Mouse (Mus musculus): ENCODE data around the gene Srsf4.

DNA sequence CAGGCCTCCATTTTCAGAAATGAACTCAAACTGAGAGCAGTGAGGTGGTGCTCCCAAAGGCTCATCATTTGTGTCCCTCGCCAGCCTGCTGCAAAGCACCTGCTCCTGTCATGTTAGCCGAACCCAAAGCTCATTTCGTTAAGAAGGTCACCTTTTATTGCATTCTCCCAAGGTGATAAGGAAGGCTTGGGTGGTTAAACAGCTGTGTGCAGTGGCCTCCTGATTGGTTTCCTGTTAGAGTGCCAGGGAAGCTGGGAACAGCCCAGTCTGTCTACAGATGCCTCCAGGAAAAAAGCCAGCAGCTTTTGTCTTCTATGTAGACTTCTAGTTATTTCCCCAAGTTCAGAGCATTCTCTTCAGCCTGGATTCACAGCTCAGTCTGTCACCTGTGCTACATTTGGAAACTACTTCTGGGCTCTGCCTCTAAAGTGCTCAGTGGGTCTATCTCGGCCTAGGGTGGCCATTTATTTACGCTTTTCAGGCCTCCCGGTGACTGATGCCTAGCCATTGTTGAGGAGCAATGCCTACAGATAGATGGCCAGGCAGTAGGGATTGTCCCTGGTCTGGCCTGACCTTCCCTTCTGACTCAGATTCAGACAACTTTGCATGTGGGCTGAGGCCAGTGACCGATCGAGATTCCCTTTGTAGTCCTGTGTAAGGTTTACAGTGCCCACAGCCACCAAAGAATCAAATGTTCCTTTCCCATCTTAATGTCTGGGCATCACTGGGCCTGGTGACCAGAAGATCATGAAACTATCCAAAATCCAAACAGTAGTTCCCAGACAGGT, 27.2 kb upstream of the Srsf4 start:
- TF ChIP-seq CTCF (IDR thresholded peaks at IDR 0.05; ENCODE audit: low read depth, low read length) (no peak), POLR2AphosphoS5 (IDR thresholded peaks at IDR 0.05; ENCODE audit: insufficient replicate concordance, low read depth, low read length) (no peak)

Data from G1E (cell line).